Mouse (Mus musculus) heart, embryonic 15.5 days (tissue): Measurements from ENCODE around the gene Zfp655. TPM values are rescaled to one million over a fixed set of nuclear protein-coding genes. Genes with fewer than 3 reads are reported as not detected.
"Not testable (repeated sequence)": the region's sequence is repeated elsewhere in the genome, so short reads cannot be mapped to it uniquely, and the experiment has no call there.

Experiments
- ATAC-seq: fragments of 200-750 bp; cut with Nextera tagmentation; replicated peaks from 2 replicates; pipeline ENCODE4 v1.8.0; 2017; ENCODE audit warnings: low read depth, moderate TSS enrichment; ENCODE audit not compliant: insufficient number of reproducible peaks, insufficient read depth, low FRiP score
- H3K27ac ChIP-seq: fragments of 300-500 bp; sonication (generic); 2 replicates; pipeline ENCODE4 v1.5.1; 2015; ENCODE audit warnings: mild to moderate bottlenecking, inconsistent platforms
- H3K27me3 ChIP-seq: fragments of 300-500 bp; sonication (generic); 2 replicates; pipeline ENCODE4 v1.6.1; 2015; ENCODE audit warnings: inconsistent platforms
- H3K36me3 ChIP-seq: fragments of 300-500 bp; sonication (generic); 2 replicates; pipeline ENCODE4 v1.6.1; 2015; ENCODE audit warnings: mild to moderate bottlenecking, inconsistent platforms
- H3K4me1 ChIP-seq: fragments of 300-500 bp; sonication (generic); replicated peaks from 2 replicates; pipeline ENCODE4 v1.6.1; 2015; ENCODE audit warnings: inconsistent platforms
- H3K4me2 ChIP-seq: fragments of 300-500 bp; sonication (generic); 2 replicates; pipeline ENCODE4 v1.6.1; 2015; ENCODE audit warnings: inconsistent platforms, mild to moderate bottlenecking, moderate library complexity
- H3K4me3 ChIP-seq: fragments of 300-500 bp; sonication (generic); 2 replicates; pipeline ENCODE4 v1.5.1; 2015; ENCODE audit warnings: mild to moderate bottlenecking, inconsistent platforms
- H3K9ac ChIP-seq: fragments of 300-500 bp; sonication (generic); 2 replicates; pipeline ENCODE4 v1.6.1; 2015; ENCODE audit warnings: mild to moderate bottlenecking, inconsistent platforms
- H3K9me3 ChIP-seq: fragments of 300-500 bp; sonication (generic); replicated peaks from 2 replicates; pipeline ENCODE4 v1.6.1; 2016; ENCODE audit warnings: inconsistent platforms
- WGBS: fragments of 180-500 bp; shearing (Covaris S2); methylation state at CpG from one replicate; pipeline ENCODE4 v1.1.7; 2015; ENCODE audit warnings: mixed read lengths; 5-methylcytosine and 5-hydroxymethylcytosine counted together
- polyA plus RNA-seq: library from polyadenylated mRNA; unstranded; fragments of >200 nt; fragmentation: Nextera tagmentation; extraction: Ambion mirVana; gene quantifications from 2 replicates; pipeline ENCODE4 v1.2.1, GENCODE M21; 2015

The Zfp655 gene
- polyA plus RNA-seq, 1 experiment from 2014 or later = 27.4 TPM

GRCm38 (mm10) chr5:145205041-145205440 lies 26.5 kb upstream of the Zfp655 start:
- Histone ChIP-seq H3K4me1 (peaks cover 24% of the 10 kb centered on the region), H3K4me2 (peak overlapping the region; percentile 84), H3K4me3 (peak overlapping the region; percentile 75), H3K27ac (peak overlapping the region; percentile 93), H3K9ac (peak overlapping the region; percentile 70), H3K9me3 (no peaks in the 10 kb centered on the region), H3K27me3 (no peaks in the 10 kb centered on the region), H3K36me3 (peaks cover 19% of the 10 kb centered on the region)
- WGBS = 9% methylated on average over 9 of the region's 9 CpGs
- ATAC-seq = no peak

- no peak overlapping the region for H3K9ac ChIP-seq
- WGBS = 93% methylated on average over 6 of the region's 6 CpGs
- peaks cover 42% of the 10 kb centered on the region for H3K36me3 ChIP-seq
- H3K4me1 ChIP-seq = peaks cover 12% of the 10 kb centered on the region
- no peak overlapping the region for H3K27ac ChIP-seq
- no peaks in the 10 kb centered on the region for H3K27me3 ChIP-seq
- H3K4me3 ChIP-seq = no peak overlapping the region
- ATAC-seq = no peak
- no peaks in the 10 kb centered on the region for H3K9me3 ChIP-seq
- H3K4me2 ChIP-seq = no peak overlapping the region
Measured at GRCm38 (mm10) chr5:145207385-145207784, 24.1 kb upstream of the Zfp655 start.

GRCm38 (mm10) chr5:145207954-145208353 lies 23.6 kb upstream of the Zfp655 start:
- Histone ChIP-seq H3K4me2 (no peak overlapping the region), H3K36me3 (peaks cover 48% of the 10 kb centered on the region), H3K4me3 (no peak overlapping the region), H3K9me3 (no peaks in the 10 kb centered on the region), H3K27ac (no peak overlapping the region), H3K9ac (no peak overlapping the region), H3K4me1 (peaks cover 12% of the 10 kb centered on the region), H3K27me3 (no peaks in the 10 kb centered on the region)
- no peak for ATAC-seq
- 84% methylated on average over 6 of the region's 6 CpGs for WGBS

- Histone ChIP-seq H3K36me3 (peaks cover 52% of the 10 kb centered on the region), H3K4me1 (peaks cover 12% of the 10 kb centered on the region)
- not testable (repeated sequence) for H3K9ac ChIP-seq, H3K9me3 ChIP-seq, H3K27ac ChIP-seq, H3K27me3 ChIP-seq, H3K4me2 ChIP-seq, H3K4me3 ChIP-seq, ATAC-seq
- 51% methylated on average over 11 of the region's 11 CpGs for WGBS
Measured at GRCm38 (mm10) chr5:145208391-145208790, 23.1 kb upstream of the Zfp655 start.

- Histone ChIP-seq H3K9ac (no peak overlapping the region), H3K36me3 (peaks cover 64% of the 10 kb centered on the region), H3K27ac (no peak overlapping the region), H3K27me3 (no peaks in the 10 kb centered on the region), H3K4me2 (no peak overlapping the region), H3K4me1 (no peaks in the 10 kb centered on the region), H3K9me3 (no peaks in the 10 kb centered on the region), H3K4me3 (no peak overlapping the region)
- 99% methylated on average over 4 of the region's 4 CpGs for WGBS
- no peak for ATAC-seq
Measured at GRCm38 (mm10) chr5:145211340-145211739, 20.2 kb upstream of the Zfp655 start.

GRCm38 (mm10) chr5:145212216-145212615 lies 19.3 kb upstream of the Zfp655 start:
- no peak overlapping the region for H3K4me3 ChIP-seq
- no peak for ATAC-seq
- H3K4me2 ChIP-seq = no peak overlapping the region
- H3K4me1 ChIP-seq = no peaks in the 10 kb centered on the region
- 85% methylated on average over 4 of the region's 4 CpGs for WGBS
- H3K27ac ChIP-seq = no peak overlapping the region
- H3K9me3 ChIP-seq = no peaks in the 10 kb centered on the region
- peaks cover 61% of the 10 kb centered on the region for H3K36me3 ChIP-seq
- no peak overlapping the region for H3K9ac ChIP-seq
- no peaks in the 10 kb centered on the region for H3K27me3 ChIP-seq

- Histone ChIP-seq H3K9me3 (no peaks in the 10 kb centered on the region), H3K27ac (no peak overlapping the region), H3K4me2 (no peak overlapping the region), H3K36me3 (peaks cover 61% of the 10 kb centered on the region), H3K4me1 (no peaks in the 10 kb centered on the region), H3K9ac (no peak overlapping the region), H3K4me3 (no peak overlapping the region), H3K27me3 (no peaks in the 10 kb centered on the region)
- no peak for ATAC-seq
- 90% methylated on average over 3 of the region's 3 CpGs for WGBS
Measured at GRCm38 (mm10) chr5:145213505-145213904, 18.0 kb upstream of the Zfp655 start.

GRCm38 (mm10) chr5:145214679-145215078 lies 16.8 kb upstream of the Zfp655 start:
- Histone ChIP-seq H3K9me3 (no peaks in the 10 kb centered on the region), H3K27ac (no peak overlapping the region), H3K4me2 (no peak overlapping the region), H3K4me1 (no peaks in the 10 kb centered on the region), H3K36me3 (peaks cover 65% of the 10 kb centered on the region), H3K9ac (no peak overlapping the region), H3K27me3 (no peaks in the 10 kb centered on the region), H3K4me3 (no peak overlapping the region)
- ATAC-seq = no peak
- 68% methylated on average over 4 of the region's 4 CpGs for WGBS

- H3K27ac ChIP-seq = no peak overlapping the region
- no peaks in the 10 kb centered on the region for H3K9me3 ChIP-seq
- no peaks in the 10 kb centered on the region for H3K4me1 ChIP-seq
- 82% methylated on average over 6 of the region's 6 CpGs for WGBS
- peaks cover 57% of the 10 kb centered on the region for H3K36me3 ChIP-seq
- no peak for ATAC-seq
- H3K4me3 ChIP-seq = no peak overlapping the region
- H3K4me2 ChIP-seq = no peak overlapping the region
- H3K9ac ChIP-seq = no peak overlapping the region
- no peaks in the 10 kb centered on the region for H3K27me3 ChIP-seq
Measured at GRCm38 (mm10) chr5:145217746-145218145, 13.8 kb upstream of the Zfp655 start.

- H3K9ac ChIP-seq = no peak overlapping the region
- H3K4me1 ChIP-seq = no peaks in the 10 kb centered on the region
- H3K36me3 ChIP-seq = peaks cover 53% of the 10 kb centered on the region
- no peak overlapping the region for H3K4me2 ChIP-seq
- H3K27me3 ChIP-seq = no peaks in the 10 kb centered on the region
- 94% methylated on average over 21 of the region's 21 CpGs for WGBS
- no peak overlapping the region for H3K4me3 ChIP-seq
- ATAC-seq = no peak
- no peaks in the 10 kb centered on the region for H3K9me3 ChIP-seq
- no peak overlapping the region for H3K27ac ChIP-seq
Measured at GRCm38 (mm10) chr5:145218206-145218605, 13.3 kb upstream of the Zfp655 start.

GRCm38 (mm10) chr5:145218671-145219070 lies 12.8 kb upstream of the Zfp655 start:
- no peaks in the 10 kb centered on the region for H3K27me3 ChIP-seq
- no peak overlapping the region for H3K4me2 ChIP-seq
- 94% methylated on average over 20 of the region's 20 CpGs for WGBS
- H3K27ac ChIP-seq = no peak overlapping the region
- H3K9me3 ChIP-seq = no peaks in the 10 kb centered on the region
- no peaks in the 10 kb centered on the region for H3K4me1 ChIP-seq
- no peak overlapping the region for H3K4me3 ChIP-seq
- H3K9ac ChIP-seq = no peak overlapping the region
- no peak for ATAC-seq
- peaks cover 50% of the 10 kb centered on the region for H3K36me3 ChIP-seq

- H3K9me3 ChIP-seq = no peaks in the 10 kb centered on the region
- peaks cover 42% of the 10 kb centered on the region for H3K36me3 ChIP-seq
- H3K27ac ChIP-seq = no peak overlapping the region
- 90% methylated on average over 8 of the region's 8 CpGs for WGBS
- no peak overlapping the region for H3K4me2 ChIP-seq
- H3K4me1 ChIP-seq = no peaks in the 10 kb centered on the region
- H3K27me3 ChIP-seq = no peaks in the 10 kb centered on the region
- H3K9ac ChIP-seq = no peak overlapping the region
- ATAC-seq = no peak
- no peak overlapping the region for H3K4me3 ChIP-seq
Measured at GRCm38 (mm10) chr5:145219981-145220380, 11.5 kb upstream of the Zfp655 start.
